Mouse (Mus musculus) thymus, adult 2 months (tissue): ENCODE measurements at regions not wholly inside any gene's neighbourhood (a gene's known extent, or its start where the extent isn't known, plus 50 kb on each side); places are given as distances from the start of the nearest gene placed in this dataset.

Experiments
- CTCF ChIP-seq: fragments of 200-500 bp; IDR thresholded peaks from 2 replicates; pipeline ENCODE4 v1.5.1; 2012; ENCODE audit warnings: mild to moderate bottlenecking, control low read depth, low read length, moderate library complexity, borderline replicate concordance; ENCODE audit not compliant: control insufficient read depth, poor library complexity, insufficient read depth; ENCODE audit errors: extremely low read depth
- POLR2A ChIP-seq: fragments of 200-500 bp; IDR thresholded peaks from 2 replicates; pipeline ENCODE4 v1.6.1; 2012; ENCODE audit warnings: mild to moderate bottlenecking, low read length, control low read depth, moderate library complexity; ENCODE audit not compliant: control insufficient read depth, poor library complexity, insufficient read depth; ENCODE audit errors: extremely low read depth

DNA sequence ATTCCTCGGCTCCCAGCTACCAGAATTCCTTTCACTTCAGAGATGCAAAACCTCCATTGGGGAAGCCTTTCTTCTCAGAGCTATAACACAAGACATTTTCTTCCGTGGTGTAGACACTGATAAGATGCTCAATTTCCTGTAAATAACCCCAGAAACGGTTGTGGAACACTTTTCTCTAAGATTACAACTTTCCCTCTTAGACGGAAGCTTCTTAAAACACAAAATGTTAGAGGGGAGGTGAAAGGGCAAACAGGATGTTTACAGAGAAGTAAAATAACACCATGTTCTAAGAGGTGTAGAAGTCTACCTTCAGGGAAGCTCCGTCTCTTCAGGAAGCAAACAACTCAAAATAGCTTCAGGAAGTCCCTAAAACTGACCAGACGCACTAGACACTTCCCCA is 65.4 kb upstream of the Sv2b start:
- TF ChIP-seq CTCF = no peak
- TF ChIP-seq POLR2A = no peak
